Mouse (Mus musculus) kidney, embryonic 16.5 days (tissue): Measurements from ENCODE around the gene Ccl1. TPM values are rescaled to one million over a fixed set of nuclear protein-coding genes. Genes with fewer than 3 reads are reported as not detected.

Experiments
- ATAC-seq: fragments of 200-750 bp; cut with Nextera tagmentation; 2 replicates; pipeline ENCODE4 v1.8.0; 2017; ENCODE audit warnings: moderate TSS enrichment; ENCODE audit not compliant: low FRiP score, low TSS enrichment
- H3K27ac ChIP-seq: fragments of 300-500 bp; sonication (generic); 2 replicates; pipeline ENCODE4 v1.5.1; 2014; ENCODE audit warnings: low read length
- H3K27me3 ChIP-seq: fragments of 300-500 bp; sonication (generic); 2 replicates; pipeline ENCODE4 v1.6.1; 2014; ENCODE audit warnings: low read length, control low read depth, mixed read lengths; ENCODE audit not compliant: insufficient read depth
- H3K36me3 ChIP-seq: fragments of 300-500 bp; sonication (generic); 2 replicates; pipeline ENCODE4 v1.6.1; 2014; ENCODE audit warnings: low read length, control low read depth, mixed read lengths; ENCODE audit not compliant: insufficient read depth
- H3K4me1 ChIP-seq: fragments of 300-500 bp; sonication (generic); 2 replicates; pipeline ENCODE4 v1.6.1; 2014; ENCODE audit warnings: low read length, control low read depth, mixed read lengths; ENCODE audit not compliant: insufficient read depth
- H3K4me2 ChIP-seq: fragments of 300-500 bp; sonication (generic); replicated peaks from 2 replicates; pipeline ENCODE4 v1.6.1; 2014; ENCODE audit warnings: low read depth, low read length
- H3K4me3 ChIP-seq: fragments of 300-500 bp; sonication (generic); 2 replicates; pipeline ENCODE4 v1.5.1; 2014; ENCODE audit warnings: mild to moderate bottlenecking, low read length
- H3K9ac ChIP-seq: fragments of 300-500 bp; sonication (generic); replicated peaks from 2 replicates; pipeline ENCODE4 v1.6.1; 2014; ENCODE audit warnings: low read length
- H3K9me3 ChIP-seq: fragments of 300-500 bp; sonication (generic); 2 replicates; pipeline ENCODE4 v1.6.1; 2016; ENCODE audit warnings: low read length, control low read depth
- WGBS: fragments of 180-500 bp; shearing (Covaris S2); extraction: QIAGEN DNeasy Blood & Tissue Kit; methylation state at CpG from one replicate; pipeline ENCODE4 v1.1.7; 2014; 5-methylcytosine and 5-hydroxymethylcytosine counted together
- polyA plus RNA-seq: library from polyadenylated mRNA; unstranded; fragments of >200 nt; fragmentation: Nextera tagmentation; extraction: Ambion mirVana; gene quantifications from 2 replicates; pipeline ENCODE4 v1.2.1, GENCODE M21; 2015

Ccl1 gene
- polyA plus RNA-seq, 1 experiment from 2014 or later = not detected

DNA sequence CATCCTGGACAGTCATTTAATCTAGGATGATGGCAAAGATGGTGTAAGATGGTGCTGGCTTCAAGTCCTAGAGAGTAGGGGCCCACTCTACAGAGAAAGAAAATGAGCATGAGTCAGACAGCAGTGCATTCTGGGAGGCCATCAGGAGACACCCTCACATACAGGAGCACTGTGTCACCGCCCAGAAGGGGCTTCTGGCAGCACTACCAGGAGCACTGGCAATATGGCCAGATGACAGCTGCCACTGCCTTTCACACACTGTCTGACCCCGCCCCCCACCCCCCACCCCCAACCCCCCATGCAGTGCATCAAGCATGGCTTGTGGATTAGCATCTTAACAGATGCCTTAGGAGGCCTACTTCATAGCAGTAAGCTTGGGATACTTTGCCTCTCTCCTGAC lies 89.0 kb downstream of the Ccl1 start:
- no peak for ATAC-seq
- H3K36me3 ChIP-seq = no peaks in the 10 kb centered on the region
- H3K4me3 ChIP-seq = no peak overlapping the region
- no peaks in the 10 kb centered on the region; the same call in 1 of the 2 replicates for H3K4me1 ChIP-seq
- H3K27ac ChIP-seq = no peak overlapping the region
- 43% methylated on average over 2 of the region's 2 CpGs for WGBS
- no peak overlapping the region for H3K4me2 ChIP-seq
- H3K9me3 ChIP-seq = no peaks in the 10 kb centered on the region
- no peak overlapping the region for H3K9ac ChIP-seq
- H3K27me3 ChIP-seq = no peaks in the 10 kb centered on the region

DNA sequence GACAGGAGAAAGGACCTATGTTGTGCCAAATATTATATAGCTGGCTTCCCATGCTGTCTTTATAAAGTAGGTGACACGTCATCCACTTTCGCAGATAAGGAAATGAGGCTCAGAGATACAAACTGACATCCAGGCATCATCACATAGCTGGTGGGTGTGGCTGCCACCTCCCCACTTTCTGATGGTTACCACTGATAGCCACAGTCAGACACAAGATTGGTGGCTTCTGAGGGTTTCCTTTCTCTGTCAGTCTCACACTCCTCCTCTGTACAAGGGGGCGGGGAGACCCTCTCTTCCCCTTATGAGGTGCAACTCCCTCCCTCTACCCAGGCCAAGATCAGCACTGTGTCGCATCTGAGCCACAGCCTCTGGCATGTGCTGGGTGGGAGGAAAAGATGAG lies 91.1 kb downstream of the Ccl1 start:
- WGBS = 76% methylated on average over 4 of the region's 4 CpGs
- H3K36me3 ChIP-seq = no peaks in the 10 kb centered on the region
- no peak overlapping the region for H3K4me2 ChIP-seq
- no peak overlapping the region for H3K27ac ChIP-seq
- no peaks in the 10 kb centered on the region for H3K27me3 ChIP-seq
- ATAC-seq = no peak
- H3K4me3 ChIP-seq = no peak overlapping the region
- H3K9me3 ChIP-seq = no peaks in the 10 kb centered on the region
- no peak overlapping the region for H3K9ac ChIP-seq
- no peaks in the 10 kb centered on the region; the same call in 1 of the 2 replicates for H3K4me1 ChIP-seq

DNA sequence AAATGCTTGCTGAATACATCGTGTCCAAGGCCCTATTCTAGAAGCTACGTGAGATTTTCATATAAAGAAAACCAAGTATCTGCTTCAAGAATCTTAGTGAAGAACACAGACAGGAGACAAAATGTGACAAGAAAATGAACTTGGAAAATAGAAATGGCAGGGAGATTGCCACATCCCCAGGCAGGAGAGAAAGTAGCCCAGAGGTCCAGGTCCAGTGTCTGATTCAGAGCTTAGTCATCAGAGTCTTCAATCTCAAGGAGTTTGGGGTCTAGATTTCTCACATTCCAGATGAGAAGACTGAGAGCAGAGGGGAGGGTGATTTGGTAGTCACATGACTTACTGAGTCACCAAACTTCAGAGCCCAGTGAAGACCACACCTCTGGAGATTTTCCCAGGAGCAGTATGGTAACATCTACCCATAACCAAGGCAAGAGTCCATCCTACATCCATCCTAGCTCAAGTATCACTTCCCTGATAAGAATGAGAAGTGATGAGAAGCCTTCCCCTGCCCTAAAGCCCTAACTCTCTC lies 98.5 kb downstream of the Ccl1 start:
- Histone ChIP-seq H3K4me1 (no peaks in the 10 kb centered on the region), H3K4me3 (no peak overlapping the region), H3K36me3 (no peaks in the 10 kb centered on the region), H3K27me3 (no peaks in the 10 kb centered on the region), H3K9ac (no peak overlapping the region), H3K9me3 (no peaks in the 10 kb centered on the region), H3K27ac (no peak overlapping the region), H3K4me2 (no peak overlapping the region)
- WGBS = 93% methylated on average over 2 of the region's 2 CpGs
- no peak for ATAC-seq

DNA sequence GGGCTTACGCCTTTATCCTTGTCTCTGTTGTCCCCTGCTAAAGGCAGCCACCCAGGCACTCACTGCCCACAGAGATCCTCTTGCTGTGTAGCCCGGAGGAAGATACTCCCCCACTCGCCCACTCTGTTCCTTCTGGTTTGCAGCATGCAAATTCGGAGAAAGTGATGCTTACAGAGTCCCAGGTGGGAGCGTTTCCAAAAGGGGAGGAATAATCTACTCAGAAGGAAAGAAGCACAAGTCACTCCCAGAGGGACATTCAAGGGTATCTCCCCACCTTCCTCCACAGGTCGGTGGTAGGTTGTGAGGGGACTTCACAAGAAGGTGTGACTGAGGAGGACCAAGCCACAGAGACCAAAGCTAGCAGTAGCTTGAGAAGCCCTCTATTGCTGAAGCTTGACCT lies 100.3 kb downstream of the Ccl1 start:
- Histone ChIP-seq H3K4me3 (no peak overlapping the region), H3K9me3 (no peaks in the 10 kb centered on the region), H3K36me3 (no peaks in the 10 kb centered on the region), H3K27ac (no peak overlapping the region), H3K4me1 (no peaks in the 10 kb centered on the region), H3K4me2 (no peak overlapping the region), H3K27me3 (no peaks in the 10 kb centered on the region), H3K9ac (no peak overlapping the region)
- WGBS = 86% methylated on average over 6 of the region's 6 CpGs
- ATAC-seq = no peak

DNA sequence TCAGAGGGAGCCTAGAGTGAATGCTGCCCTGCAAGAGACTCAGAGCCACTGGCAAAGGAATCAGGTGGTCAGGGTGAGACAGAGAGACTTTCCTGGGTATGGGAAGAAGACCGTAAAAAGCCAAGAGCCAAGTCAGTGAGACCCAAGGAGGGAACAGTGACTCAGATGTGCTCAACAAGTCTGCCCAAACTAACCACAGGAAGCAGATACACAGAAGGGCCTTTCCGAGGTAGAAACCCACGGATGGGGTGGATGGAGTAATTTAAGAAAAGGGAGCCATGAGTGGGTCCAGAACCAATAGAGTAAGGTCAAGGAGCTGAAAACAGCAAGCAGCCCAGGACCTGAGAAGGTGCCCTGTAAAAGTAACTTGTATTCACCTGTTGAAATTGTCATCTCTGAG lies 101.8 kb downstream of the Ccl1 start:
- Histone ChIP-seq H3K9me3 (no peaks in the 10 kb centered on the region), H3K4me3 (no peak overlapping the region), H3K9ac (no peak overlapping the region), H3K4me2 (no peak overlapping the region), H3K36me3 (no peaks in the 10 kb centered on the region), H3K27ac (no peak overlapping the region), H3K4me1 (no peaks in the 10 kb centered on the region), H3K27me3 (no peaks in the 10 kb centered on the region)
- WGBS = 90% methylated on average over 3 of the region's 3 CpGs
- no peak for ATAC-seq

DNA sequence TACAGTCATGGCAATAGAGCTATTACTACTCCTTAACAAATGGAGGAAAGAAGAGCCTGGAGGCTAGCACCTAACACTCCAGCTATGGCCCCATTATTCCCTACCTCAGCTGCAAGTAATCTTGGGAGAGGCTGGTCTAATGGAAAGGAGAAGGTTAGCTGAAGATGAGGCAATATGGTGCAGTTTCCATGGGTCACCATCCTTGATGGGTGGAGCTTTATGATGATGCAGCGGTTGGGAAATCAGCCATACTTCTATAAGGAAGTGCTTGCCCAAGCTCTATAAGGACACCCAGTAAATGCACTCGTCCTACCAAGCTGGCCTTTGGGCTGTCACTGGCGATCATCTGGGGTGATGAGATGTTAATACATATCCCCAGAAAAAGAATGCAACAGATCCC lies 107.7 kb downstream of the Ccl1 start:
- Histone ChIP-seq H3K9ac (no peak overlapping the region), H3K4me3 (no peak overlapping the region), H3K27ac (no peak overlapping the region), H3K4me1 (no peaks in the 10 kb centered on the region), H3K36me3 (no peaks in the 10 kb centered on the region), H3K4me2 (no peak overlapping the region), H3K27me3 (no peaks in the 10 kb centered on the region), H3K9me3 (no peaks in the 10 kb centered on the region)
- 81% methylated on average over 3 of the region's 3 CpGs for WGBS
- no peak for ATAC-seq

DNA sequence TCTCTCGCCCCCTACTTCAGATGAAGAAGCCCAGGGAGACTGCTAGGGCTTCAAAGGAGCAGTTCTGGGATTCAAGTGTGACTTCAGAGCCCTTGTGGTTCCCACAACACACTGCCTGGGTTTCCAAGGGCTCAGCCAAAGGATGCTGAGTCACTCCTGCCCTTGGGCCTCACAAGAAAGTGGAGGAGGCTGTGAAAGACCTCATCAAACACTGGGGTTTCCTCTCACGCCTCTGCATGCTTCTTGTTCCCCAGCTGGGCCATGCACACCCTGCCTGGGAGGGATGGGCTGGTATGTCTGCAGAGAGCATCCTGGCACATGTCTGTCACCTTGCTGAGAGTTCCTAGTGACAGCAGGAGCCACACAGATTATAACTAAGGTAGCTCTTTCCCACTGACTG lies 110.5 kb downstream of the Ccl1 start:
- Histone ChIP-seq H3K9me3 (no peaks in the 10 kb centered on the region), H3K4me3 (no peak overlapping the region), H3K9ac (no peak overlapping the region), H3K27ac (no peak overlapping the region), H3K36me3 (no peaks in the 10 kb centered on the region), H3K27me3 (no peaks in the 10 kb centered on the region), H3K4me2 (no peak overlapping the region), H3K4me1 (no peaks in the 10 kb centered on the region)
- ATAC-seq = no peak
- 43% methylated on average over 2 of the region's 2 CpGs for WGBS

DNA sequence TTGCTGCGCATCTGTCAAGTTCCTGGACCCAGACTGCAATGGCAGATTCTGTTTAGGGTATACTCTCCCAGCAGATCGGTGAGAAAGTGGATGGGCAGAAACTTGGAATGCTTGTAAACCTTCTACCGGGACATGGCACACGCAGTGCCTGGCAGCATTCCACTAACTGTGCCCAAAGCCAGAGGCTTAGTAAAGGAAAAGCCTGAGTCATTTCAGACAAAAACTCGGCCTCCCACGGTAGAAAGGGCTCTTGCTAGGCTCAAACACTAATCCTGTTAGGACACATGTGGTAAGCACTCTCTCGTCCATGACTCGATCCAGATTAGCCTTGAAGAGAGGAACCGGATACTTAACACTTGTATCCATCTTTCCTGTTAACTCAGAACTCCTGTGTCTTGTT lies 111.7 kb downstream of the Ccl1 start:
- WGBS = 80% methylated on average over 9 of the region's 9 CpGs
- ATAC-seq = no peak
- H3K9ac ChIP-seq = no peak overlapping the region
- H3K9me3 ChIP-seq = no peaks in the 10 kb centered on the region
- no peak overlapping the region for H3K4me3 ChIP-seq
- no peak overlapping the region for H3K27ac ChIP-seq
- no peaks in the 10 kb centered on the region for H3K36me3 ChIP-seq
- no peaks in the 10 kb centered on the region for H3K27me3 ChIP-seq
- H3K4me2 ChIP-seq = no peak overlapping the region
- H3K4me1 ChIP-seq = no peaks in the 10 kb centered on the region

DNA sequence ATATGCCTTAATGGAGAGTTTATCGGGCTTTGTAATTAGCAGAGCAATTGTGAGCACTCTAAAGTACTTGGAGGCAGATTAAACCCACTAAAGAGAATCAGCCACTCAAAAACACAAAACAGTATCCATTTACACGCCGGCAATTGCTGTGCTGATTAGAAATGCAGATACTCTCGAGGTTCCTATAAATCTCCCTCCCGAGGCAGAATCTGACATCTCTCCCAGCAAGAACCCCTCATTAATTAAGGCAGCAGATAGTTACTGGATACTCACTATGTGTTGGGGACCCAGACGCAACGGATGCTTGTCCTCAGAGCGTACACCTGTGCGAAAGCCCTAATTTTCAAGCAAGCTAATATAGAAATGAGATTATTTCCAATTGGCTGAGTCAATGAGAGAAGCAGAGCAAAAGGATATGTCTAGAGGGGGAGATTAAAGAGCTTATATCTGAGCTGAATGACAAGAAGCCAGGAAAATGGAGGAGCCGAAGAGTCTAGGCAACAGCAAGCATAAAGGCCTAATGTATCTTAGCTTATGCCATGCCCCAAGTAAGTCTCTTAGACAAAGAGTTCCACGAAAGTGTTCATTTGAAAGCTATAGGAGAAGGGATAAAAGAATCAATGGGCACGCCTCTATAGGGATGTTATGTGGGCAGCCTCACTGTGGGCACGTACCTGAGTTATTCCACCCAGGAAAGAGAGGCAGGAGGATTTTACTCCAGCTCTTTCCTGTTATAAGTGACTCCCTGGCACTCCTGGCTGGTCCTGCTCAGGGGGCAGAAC lies 115.5 kb downstream of the Ccl1 start:
- H3K9ac ChIP-seq = no peak overlapping the region
- H3K4me3 ChIP-seq = no peak overlapping the region

DNA sequence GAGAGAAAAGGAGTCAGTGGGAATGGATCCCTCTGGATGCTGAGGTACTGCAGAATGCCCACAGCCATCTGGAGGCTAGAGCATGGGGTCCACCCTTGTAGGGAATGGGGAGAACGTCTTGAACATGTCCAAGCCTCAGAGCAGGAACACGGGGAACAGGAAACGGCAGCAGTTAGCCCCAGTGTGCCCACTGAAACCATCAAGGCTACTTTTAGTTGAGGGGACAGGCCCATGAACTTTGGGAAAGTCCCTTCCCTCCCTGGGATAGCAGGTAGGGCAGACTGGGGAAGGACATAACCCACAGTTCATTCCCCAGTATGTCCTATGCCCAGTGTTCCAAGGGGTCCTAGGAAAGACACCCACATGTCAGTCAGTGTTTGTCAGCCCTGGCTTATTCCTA lies 119.8 kb downstream of the Ccl1 start:
- 86% methylated on average over 3 of the region's 3 CpGs for WGBS

More for the DNA sequence above, 115.5 kb downstream of the Ccl1 start:
- H3K27me3 ChIP-seq = no peaks in the 10 kb centered on the region
- no peak for ATAC-seq
- no peak overlapping the region for H3K4me2 ChIP-seq
- H3K4me1 ChIP-seq = no peaks in the 10 kb centered on the region
- H3K9me3 ChIP-seq = no peaks in the 10 kb centered on the region
- H3K27ac ChIP-seq = no peak overlapping the region
- WGBS = 58% methylated on average over 13 of the region's 13 CpGs
- no peaks in the 10 kb centered on the region for H3K36me3 ChIP-seq

More for the DNA sequence above, 119.8 kb downstream of the Ccl1 start:
- H3K27ac ChIP-seq = no peak overlapping the region
- no peaks in the 10 kb centered on the region for H3K9me3 ChIP-seq
- no peak for ATAC-seq
- no peaks in the 10 kb centered on the region for H3K36me3 ChIP-seq
- no peak overlapping the region for H3K4me2 ChIP-seq
- no peak overlapping the region for H3K4me3 ChIP-seq
- no peaks in the 10 kb centered on the region for H3K27me3 ChIP-seq
- no peak overlapping the region for H3K9ac ChIP-seq
- no peaks in the 10 kb centered on the region for H3K4me1 ChIP-seq
